Mouse (Mus musculus): ENCODE data around the gene Col19a1.

Gene Col19a1

GRCm38 (mm10) chr1:24310847-24311246, 276.4 kb downstream of the Col19a1 start:
- no peak for DNase-seq (ENCODE audit: low spot score in 2 of 2)

- DNase-seq (ENCODE audit: low spot score in 2 of 2) = no peak
These were observed 277.1 kb downstream of the Col19a1 start for GRCm38 (mm10) chr1:24310193-24310592.

- DNase-seq (ENCODE audit: low spot score in 2 of 2) = no peak
These were observed 284.2 kb downstream of the Col19a1 start for GRCm38 (mm10) chr1:24303077-24303476.

GRCm38 (mm10) chr1:24302674-24303073, 284.6 kb downstream of the Col19a1 start:
- DNase-seq (ENCODE audit: low spot score in 2 of 2) = peak in 1 of 2 experiments; percentile 12

- no peak for DNase-seq (ENCODE audit: low spot score in 2 of 2)
These were observed 286.6 kb downstream of the Col19a1 start for GRCm38 (mm10) chr1:24300700-24301099.

GRCm38 (mm10) chr1:24294979-24295942, 292.0 kb downstream of the Col19a1 start:
- DNase-seq (ENCODE audit: low spot score in 2 of 2) = no peak

GRCm38 (mm10) chr1:24292515-24292914, 294.8 kb downstream of the Col19a1 start:
- DNase-seq (ENCODE audit: low spot score in 2 of 2) = no peak

GRCm38 (mm10) chr1:24286360-24286759, 300.9 kb downstream of the Col19a1 start:
- DNase-seq (ENCODE audit: low spot score in 2 of 2) = no peak

GRCm38 (mm10) chr1:24267022-24267421, 320.2 kb downstream of the Col19a1 start:
- no peak for DNase-seq (ENCODE audit: low spot score in 2 of 2)

GRCm38 (mm10) chr1:24261181-24261580, 326.1 kb downstream of the Col19a1 start:
- DNase-seq (ENCODE audit: low spot score in 2 of 2) = no peak

- no peak for DNase-seq (ENCODE audit: low spot score in 2 of 2)
These were observed 327.9 kb downstream of the Col19a1 start for GRCm38 (mm10) chr1:24259419-24259818.

- no peak for DNase-seq (ENCODE audit: low spot score in 2 of 2)
These were observed 329.3 kb downstream of the Col19a1 start for GRCm38 (mm10) chr1:24257961-24258360.

GRCm38 (mm10) chr1:24249105-24249664, 338.1 kb downstream of the Col19a1 start:
- DNase-seq (ENCODE audit: low spot score in 2 of 2) = no peak

- no peak for DNase-seq (ENCODE audit: low spot score in 2 of 2)
These were observed 338.8 kb downstream of the Col19a1 start for GRCm38 (mm10) chr1:24248294-24249104.

GRCm38 (mm10) chr1:24245700-24246375, 341.4 kb downstream of the Col19a1 start:
- no peak for DNase-seq (ENCODE audit: low spot score in 2 of 2)

GRCm38 (mm10) chr1:24244931-24245330, 342.3 kb downstream of the Col19a1 start:
- DNase-seq (ENCODE audit: low spot score in 2 of 2) = no peak

- DNase-seq (ENCODE audit: low spot score in 2 of 2) = no peak
These were observed 347.1 kb downstream of the Col19a1 start for GRCm38 (mm10) chr1:24240039-24240691.

GRCm38 (mm10) chr1:24236330-24236729, 350.9 kb downstream of the Col19a1 start:
- no peak for DNase-seq (ENCODE audit: low spot score in 2 of 2)

- no peak for DNase-seq (ENCODE audit: low spot score in 2 of 2)
These were observed 355.6 kb downstream of the Col19a1 start for GRCm38 (mm10) chr1:24231504-24232270.

- no peak for DNase-seq (ENCODE audit: low spot score in 2 of 2)
These were observed 356.8 kb downstream of the Col19a1 start for GRCm38 (mm10) chr1:24230428-24230827.

All from urinary bladder, adult 18-20 months (tissue).